Mouse (Mus musculus) limb, embryonic 12.5 days (tissue): Measurements from ENCODE around the gene Pdcd1lg2. TPM values are rescaled to one million over a fixed set of nuclear protein-coding genes. Genes with fewer than 3 reads are reported as not detected.
A peak's percentile ranks its signal among the peaks of the same experiment; 100 is the strongest.

Experiments
- ATAC-seq: fragments of 200-750 bp; cut with Nextera tagmentation; 2 replicates; pipeline ENCODE4 v1.8.0; 2017; ENCODE audit warnings: low read depth, moderate TSS enrichment; ENCODE audit not compliant: insufficient number of reproducible peaks, insufficient read depth, low FRiP score, low TSS enrichment
- H3K27ac ChIP-seq: fragments of 300-500 bp; sonication (generic); 2 replicates; pipeline ENCODE4 v1.5.1; 2016; ENCODE audit warnings: mild to moderate bottlenecking, moderate library complexity
- H3K27me3 ChIP-seq: fragments of 300-500 bp; sonication (generic); 2 replicates; pipeline ENCODE4 v1.6.1; 2016; ENCODE audit warnings: mild to moderate bottlenecking, moderate library complexity
- H3K36me3 ChIP-seq: fragments of 300-500 bp; sonication (generic); 2 replicates; pipeline ENCODE4 v1.6.1; 2016; ENCODE audit warnings: mild to moderate bottlenecking, moderate library complexity
- H3K4me1 ChIP-seq: fragments of 300-500 bp; sonication (generic); replicated peaks from 2 replicates; pipeline ENCODE4 v1.6.1; 2016
- H3K4me2 ChIP-seq: fragments of 300-500 bp; sonication (generic); 2 replicates; pipeline ENCODE4 v1.6.1; 2016; ENCODE audit warnings: mild to moderate bottlenecking, moderate library complexity
- H3K4me3 ChIP-seq: fragments of 300-500 bp; sonication (generic); replicated peaks from 2 replicates; pipeline ENCODE4 v1.5.1; 2016; ENCODE audit warnings: mild to moderate bottlenecking
- H3K9ac ChIP-seq: fragments of 300-500 bp; sonication (generic); replicated peaks from 2 replicates; pipeline ENCODE4 v1.6.1; 2016; ENCODE audit warnings: mild to moderate bottlenecking, moderate library complexity
- H3K9me3 ChIP-seq: fragments of 300-500 bp; sonication (generic); 2 replicates; pipeline ENCODE4 v1.6.1; 2016; ENCODE audit warnings: mild to moderate bottlenecking, moderate library complexity
- WGBS: fragments of 180-500 bp; shearing (Covaris S2); methylation state at CpG from one replicate; pipeline ENCODE4 v1.1.7; 2016; 5-methylcytosine and 5-hydroxymethylcytosine counted together
- polyA plus RNA-seq: library from polyadenylated mRNA; unstranded; fragments of >200 nt; fragmentation: Nextera tagmentation; extraction: Ambion mirVana; gene quantifications from 2 replicates; pipeline ENCODE4 v1.2.1, GENCODE M21; 2016

Pdcd1lg2 gene
- polyA plus RNA-seq, 1 experiment from 2014 or later: not detected

GRCm38 (mm10) chr19:29370112-29370511 lies 40.6 kb upstream of the Pdcd1lg2 start:
- Histone ChIP-seq H3K4me1 (peaks cover 11% of the 10 kb centered on the region; the same call in 1 of the 2 replicates), H3K9ac (no peak overlapping the region), H3K9me3 (no peaks in the 10 kb centered on the region), H3K4me2 (no peak overlapping the region), H3K27ac (no peak overlapping the region), H3K36me3 (no peaks in the 10 kb centered on the region), H3K27me3 (peaks cover 5% of the 10 kb centered on the region; the same call in 1 of the 2 replicates), H3K4me3 (no peak overlapping the region)
- no peak for ATAC-seq
- 63% methylated on average over 12 of the region's 12 CpGs for WGBS

- Histone ChIP-seq H3K4me3 (no peak overlapping the region), H3K4me2 (no peak overlapping the region), H3K27ac (no peak overlapping the region), H3K9ac (no peak overlapping the region), H3K27me3 (peaks cover 5% of the 10 kb centered on the region; the same call in 1 of the 2 replicates), H3K9me3 (no peaks in the 10 kb centered on the region), H3K4me1 (peaks cover 11% of the 10 kb centered on the region; the same call in 1 of the 2 replicates), H3K36me3 (no peaks in the 10 kb centered on the region)
- ATAC-seq: no peak
- 90% methylated on average over 7 of the region's 7 CpGs for WGBS
Measured at GRCm38 (mm10) chr19:29370545-29371283, 40.0 kb upstream of the Pdcd1lg2 start.

GRCm38 (mm10) chr19:29371284-29372081 lies 39.2 kb upstream of the Pdcd1lg2 start:
- H3K9ac ChIP-seq: no peak overlapping the region
- peaks cover 5% of the 10 kb centered on the region; the same call in 1 of the 2 replicates for H3K27me3 ChIP-seq
- no peak overlapping the region for H3K27ac ChIP-seq
- H3K36me3 ChIP-seq: no peaks in the 10 kb centered on the region
- H3K4me1 ChIP-seq: peaks cover 11% of the 10 kb centered on the region; the same call in 1 of the 2 replicates
- no peak for ATAC-seq
- no peak overlapping the region for H3K4me3 ChIP-seq
- no peaks in the 10 kb centered on the region for H3K9me3 ChIP-seq
- no peak overlapping the region for H3K4me2 ChIP-seq
- 81% methylated on average over 18 of the region's 18 CpGs for WGBS

GRCm38 (mm10) chr19:29372138-29372537 lies 38.6 kb upstream of the Pdcd1lg2 start:
- no peak for ATAC-seq
- H3K9ac ChIP-seq: no peak overlapping the region
- WGBS: 65% methylated on average over 4 of the region's 4 CpGs
- peaks cover 3% of the 10 kb centered on the region; the same call in 1 of the 2 replicates for H3K27me3 ChIP-seq
- no peak overlapping the region for H3K4me3 ChIP-seq
- H3K9me3 ChIP-seq: no peaks in the 10 kb centered on the region
- 0 out of 2 replicates have a peak, but pooled peaks cover 8% of the 10 kb centered on the region for H3K4me1 ChIP-seq
- no peak overlapping the region for H3K27ac ChIP-seq
- H3K36me3 ChIP-seq: no peaks in the 10 kb centered on the region
- H3K4me2 ChIP-seq: no peak overlapping the region

- 87% methylated on average over 3 of the region's 3 CpGs for WGBS
- Histone ChIP-seq H3K27me3 (peaks cover 3% of the 10 kb centered on the region; the same call in 1 of the 2 replicates), H3K9ac (no peak overlapping the region), H3K4me3 (no peak overlapping the region), H3K4me1 (0 out of 2 replicates have a peak, but pooled peaks cover 4% of the 10 kb centered on the region), H3K4me2 (no peak overlapping the region), H3K27ac (no peak overlapping the region), H3K36me3 (no peaks in the 10 kb centered on the region), H3K9me3 (no peaks in the 10 kb centered on the region)
- ATAC-seq: no peak
Measured at GRCm38 (mm10) chr19:29372621-29373020, 38.1 kb upstream of the Pdcd1lg2 start.

- Histone ChIP-seq H3K36me3 (no peaks in the 10 kb centered on the region), H3K9me3 (no peaks in the 10 kb centered on the region), H3K27me3 (no peaks in the 10 kb centered on the region), H3K4me1 (0 out of 2 replicates have a peak, but pooled peaks cover 3% of the 10 kb centered on the region), H3K9ac (0 out of 2 replicates have a peak overlapping the region, but pooled peaks have one; percentile 4), H3K4me2 (peak overlapping the region; percentile 42), H3K27ac (no peak overlapping the region), H3K4me3 (0 out of 2 replicates have a peak overlapping the region, but pooled peaks have one; percentile 4)
- no peak for ATAC-seq
- WGBS: 32% methylated on average over 11 of the region's 11 CpGs
Measured at GRCm38 (mm10) chr19:29373438-29373837, 37.3 kb upstream of the Pdcd1lg2 start.

- no peak overlapping the region for H3K9ac ChIP-seq
- H3K9me3 ChIP-seq: no peaks in the 10 kb centered on the region
- no peak overlapping the region for H3K27ac ChIP-seq
- H3K4me1 ChIP-seq: 0 out of 2 replicates have a peak, but pooled peaks cover 3% of the 10 kb centered on the region
- no peak overlapping the region for H3K4me3 ChIP-seq
- H3K4me2 ChIP-seq: no peak overlapping the region
- no peak for ATAC-seq
- H3K36me3 ChIP-seq: no peaks in the 10 kb centered on the region
- WGBS: 90% methylated on average over 9 of the region's 9 CpGs
- H3K27me3 ChIP-seq: no peaks in the 10 kb centered on the region
Measured at GRCm38 (mm10) chr19:29374947-29375346, 35.8 kb upstream of the Pdcd1lg2 start.

- Histone ChIP-seq H3K36me3 (no peaks in the 10 kb centered on the region), H3K4me1 (0 out of 2 replicates have a peak, but pooled peaks cover 3% of the 10 kb centered on the region), H3K9me3 (no peaks in the 10 kb centered on the region), H3K4me2 (no peak overlapping the region), H3K4me3 (no peak overlapping the region), H3K27me3 (no peaks in the 10 kb centered on the region), H3K9ac (no peak overlapping the region), H3K27ac (no peak overlapping the region)
- 81% methylated on average over 3 of the region's 3 CpGs for WGBS
- no peak for ATAC-seq
Measured at GRCm38 (mm10) chr19:29376382-29376781, 34.3 kb upstream of the Pdcd1lg2 start.

- ATAC-seq: no peak
- Histone ChIP-seq H3K9ac (no peak overlapping the region), H3K36me3 (no peaks in the 10 kb centered on the region), H3K4me2 (no peak overlapping the region), H3K9me3 (no peaks in the 10 kb centered on the region), H3K4me3 (no peak overlapping the region), H3K4me1 (no peaks in the 10 kb centered on the region), H3K27me3 (no peaks in the 10 kb centered on the region), H3K27ac (no peak overlapping the region)
- WGBS: 86% methylated on average over 14 of the region's 14 CpGs
Measured at GRCm38 (mm10) chr19:29379839-29380603, 30.7 kb upstream of the Pdcd1lg2 start.

GRCm38 (mm10) chr19:29383368-29383767 lies 27.4 kb upstream of the Pdcd1lg2 start:
- WGBS: 92% methylated on average over 5 of the region's 5 CpGs
- no peaks in the 10 kb centered on the region for H3K4me1 ChIP-seq
- no peak for ATAC-seq
- no peak overlapping the region for H3K27ac ChIP-seq
- H3K4me2 ChIP-seq: no peak overlapping the region
- no peak overlapping the region for H3K4me3 ChIP-seq
- H3K9ac ChIP-seq: no peak overlapping the region
- no peaks in the 10 kb centered on the region for H3K9me3 ChIP-seq
- H3K27me3 ChIP-seq: no peaks in the 10 kb centered on the region
- H3K36me3 ChIP-seq: no peaks in the 10 kb centered on the region
